Mouse (Mus musculus) lung, adult 2 months (tissue): ENCODE measurements around the gene Crtac1. TPM values are rescaled to one million over a fixed set of nuclear protein-coding genes. Genes with fewer than 3 reads are reported as not detected.

Experiments
- DNase-seq: peaks from one replicate; pipeline ENCODE4 v3.0.0; 2022
- H3K4me1 ChIP-seq: fragments of 200-500 bp; 2 replicates; pipeline ENCODE4 v1.6.1; 2011; ENCODE audit warnings: low read length; ENCODE audit not compliant: control insufficient read depth, insufficient read depth
- H3K4me3 ChIP-seq: fragments of 200-500 bp; replicated peaks from 2 replicates; pipeline ENCODE3; 2011; ENCODE audit warnings: low read depth, mild to moderate bottlenecking, control low read depth, low read length; ENCODE audit errors: extremely low read depth
- CTCF ChIP-seq: fragments of 200-500 bp; IDR thresholded peaks from 2 replicates; pipeline ENCODE4 v1.5.1; 2011; ENCODE audit warnings: mild to moderate bottlenecking, low read length, control low read depth; ENCODE audit not compliant: insufficient read depth
- POLR2A ChIP-seq: fragments of 200-500 bp; IDR thresholded peaks from 2 replicates; pipeline ENCODE4 v1.6.1; 2011; ENCODE audit warnings: low read depth, mild to moderate bottlenecking, control low read depth, low read length, borderline replicate concordance; ENCODE audit errors: extremely low read depth
- WGBS: fragments of 180-500 bp; shearing (Covaris S2); methylation state at CpG from one replicate; pipeline ENCODE4 v1.1.7; 2018; 5-methylcytosine and 5-hydroxymethylcytosine counted together
- polyA plus RNA-seq: library from polyadenylated mRNA; depleted of rRNA; stranded (reverse); fragments of >200 nt; gene quantifications from 2 replicates; pipeline ENCODE4 v1.2.3, GENCODE M21; 2012

Crtac1 gene
- polyA plus RNA-seq, 1 experiment = 0.06 TPM

GRCm38 (mm10) chr19:42430981-42431380 is 602 bp downstream of the Crtac1 start:
- no peak for DNase-seq

GRCm38 (mm10) chr19:42429410-42429809 is 2.2 kb downstream of the Crtac1 start:
- DNase-seq = no peak
- TF ChIP-seq CTCF (peak; percentile 52), POLR2A (no peak)
- 12% methylated on average over 3 of the region's 3 CpGs for WGBS
- H3K4me1 ChIP-seq = no peaks in the 10 kb centered on the region
- no peak overlapping the region for H3K4me3 ChIP-seq

More at GRCm38 (mm10) chr19:42430981-42431380, 602 bp downstream of the Crtac1 start:
- TF ChIP-seq CTCF = no peak
- no peak for TF ChIP-seq POLR2A
- H3K4me1 ChIP-seq = no peaks in the 10 kb centered on the region
- 6% methylated on average over 19 of the region's 19 CpGs for WGBS
- no peak overlapping the region for H3K4me3 ChIP-seq

GRCm38 (mm10) chr19:42425208-42425607 is 6.4 kb downstream of the Crtac1 start:
- no peaks in the 10 kb centered on the region for H3K4me1 ChIP-seq
- no peak for DNase-seq
- no peak for TF ChIP-seq POLR2A
- no peak for TF ChIP-seq CTCF
- H3K4me3 ChIP-seq = no peak overlapping the region
- 7% methylated on average over 3 of the region's 3 CpGs for WGBS

GRCm38 (mm10) chr19:42415042-42415441 is 16.5 kb downstream of the Crtac1 start:
- Histone ChIP-seq H3K4me3 (no peak overlapping the region), H3K4me1 (no peaks in the 10 kb centered on the region)
- WGBS = 74% methylated on average over 8 of the region's 8 CpGs
- TF ChIP-seq POLR2A = no peak
- TF ChIP-seq CTCF = no peak
- no peak for DNase-seq

GRCm38 (mm10) chr19:42409856-42410255 is 21.7 kb downstream of the Crtac1 start:
- no peak overlapping the region for H3K4me3 ChIP-seq
- no peaks in the 10 kb centered on the region for H3K4me1 ChIP-seq
- DNase-seq = no peak
- 43% methylated on average over 5 of the region's 5 CpGs for WGBS
- TF ChIP-seq CTCF (no peak), POLR2A (no peak)

DNA sequence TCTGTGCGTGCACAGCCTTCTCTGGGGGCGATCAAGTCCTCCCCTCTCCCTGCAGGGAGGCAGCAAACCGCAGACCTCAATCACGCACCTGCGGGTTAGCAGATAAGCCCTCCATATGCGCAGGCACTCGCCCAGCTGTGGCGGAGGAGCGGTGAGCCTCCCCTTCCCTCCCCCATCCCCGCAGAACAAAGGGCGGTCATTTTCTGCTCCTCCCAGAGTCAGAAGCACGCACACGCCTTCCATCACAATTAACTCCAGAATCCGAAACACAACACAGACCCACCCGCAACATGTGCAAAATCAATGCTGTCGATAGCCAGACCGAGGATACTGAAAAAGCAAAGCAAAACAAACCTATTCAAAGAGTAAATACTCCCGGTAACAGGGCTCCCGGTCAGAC is 22.4 kb downstream of the Crtac1 start:
- WGBS = 3% methylated on average over 19 of the region's 19 CpGs
- no peaks in the 10 kb centered on the region for H3K4me1 ChIP-seq
- no peak for TF ChIP-seq POLR2A
- no peak for TF ChIP-seq CTCF
- DNase-seq = no peak
- H3K4me3 ChIP-seq = no peak overlapping the region

DNA sequence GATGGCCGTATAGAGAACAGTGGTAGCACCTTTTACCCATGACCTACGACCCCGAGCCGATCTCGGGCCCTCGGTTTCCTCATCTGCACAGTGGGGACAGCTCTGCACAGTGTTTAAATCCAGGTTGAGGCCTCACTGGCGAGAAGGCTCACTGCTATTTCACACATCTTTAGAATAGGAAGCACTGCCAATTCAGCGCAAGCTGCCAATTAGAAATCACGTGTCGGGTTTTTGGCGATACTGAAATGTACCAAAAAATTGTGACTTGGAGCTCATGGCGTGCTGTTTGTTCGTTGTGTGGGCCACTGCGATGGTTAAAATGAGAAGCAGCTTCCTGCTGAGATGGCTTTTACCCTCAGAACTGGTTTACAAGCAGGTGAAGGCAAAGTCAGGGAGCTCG is 27.2 kb downstream of the Crtac1 start:
- TF ChIP-seq POLR2A (no peak), CTCF (no peak)
- H3K4me3 ChIP-seq = no peak overlapping the region
- H3K4me1 ChIP-seq = no peaks in the 10 kb centered on the region
- 80% methylated on average over 15 of the region's 15 CpGs for WGBS
- no peak for DNase-seq

DNA sequence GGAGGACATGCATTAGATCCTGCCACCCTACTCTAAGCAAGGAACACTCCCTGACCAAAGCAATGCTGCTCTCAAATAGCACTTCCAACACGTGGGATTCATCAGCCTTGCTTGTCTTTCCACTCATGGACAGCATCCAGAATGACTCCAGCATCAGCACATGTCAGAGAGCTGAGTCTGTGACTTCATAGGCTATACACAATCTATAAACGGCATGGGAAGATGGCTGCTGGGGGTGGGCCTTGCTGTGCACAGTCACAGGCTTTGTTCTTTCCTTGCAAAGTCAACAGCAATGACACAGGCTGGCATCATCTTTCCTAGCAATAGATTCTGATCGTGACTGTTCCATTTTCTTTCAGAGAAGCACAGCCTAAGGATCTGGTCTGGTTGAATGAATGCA is 31.6 kb downstream of the Crtac1 start:
- Histone ChIP-seq H3K4me3 (no peak overlapping the region), H3K4me1 (no peaks in the 10 kb centered on the region)
- TF ChIP-seq CTCF (no peak), POLR2A (no peak)
- no peak for DNase-seq
- 61% methylated on average over 3 of the region's 3 CpGs for WGBS

DNA sequence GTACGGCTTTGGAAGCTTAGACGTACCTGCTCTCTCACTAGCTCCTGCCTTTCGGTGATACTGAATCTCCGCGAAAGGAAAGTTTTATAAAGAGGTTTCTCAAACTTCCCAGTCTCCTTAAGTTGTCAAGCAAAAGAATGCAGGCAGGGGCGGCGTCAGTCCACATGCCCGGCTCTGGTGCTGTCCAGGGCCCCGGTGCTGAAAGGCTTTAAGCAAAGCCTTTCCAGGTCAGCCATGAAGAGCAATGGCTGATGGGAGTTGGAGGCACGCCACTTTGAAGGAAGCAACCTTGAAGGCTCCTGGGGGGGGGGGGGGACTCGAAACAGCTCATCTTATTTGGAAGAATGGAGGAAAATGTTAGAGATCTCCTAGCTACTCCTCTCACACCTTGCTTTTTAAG is 34.3 kb downstream of the Crtac1 start:
- H3K4me3 ChIP-seq = no peak overlapping the region
- TF ChIP-seq POLR2A = no peak
- TF ChIP-seq CTCF = no peak
- no peaks in the 10 kb centered on the region for H3K4me1 ChIP-seq
- no peak for DNase-seq
- WGBS = 16% methylated on average over 11 of the region's 11 CpGs

DNA sequence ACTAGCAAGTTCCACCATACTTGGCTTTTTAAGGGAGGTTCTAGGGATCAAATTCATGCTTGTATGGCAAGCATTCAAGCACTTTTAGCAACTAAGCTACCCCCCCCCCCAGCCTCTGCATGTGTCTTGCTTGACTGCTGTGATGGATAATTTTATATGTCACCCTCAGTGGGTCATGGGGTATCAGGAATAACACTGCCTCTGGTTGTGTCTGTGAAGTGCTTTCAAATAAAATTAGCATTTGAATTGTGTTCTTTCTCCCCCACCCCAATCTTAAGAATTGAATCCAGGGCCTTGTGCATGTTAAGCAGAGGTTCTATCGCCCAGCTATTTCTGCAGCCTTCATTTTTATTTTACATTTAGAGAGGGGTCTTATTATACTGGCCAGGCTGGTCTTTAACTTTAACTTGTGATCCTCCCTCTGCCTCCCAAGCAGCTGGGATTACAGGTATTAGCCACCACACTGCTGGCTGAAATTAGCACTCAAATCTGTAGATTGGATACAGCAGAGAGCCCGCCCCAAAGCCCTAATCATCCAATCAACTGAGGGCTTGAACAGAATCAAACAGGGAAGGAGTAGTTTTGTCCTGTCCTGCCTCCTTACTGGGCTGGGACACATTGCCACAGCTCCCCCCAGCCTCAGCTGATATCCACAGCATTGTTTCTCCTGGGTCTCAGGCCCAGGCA is 36.6 kb downstream of the Crtac1 start:
- TF ChIP-seq POLR2A = no peak

More for the DNA sequence above, 36.6 kb downstream of the Crtac1 start:
- DNase-seq = no peak
- no peaks in the 10 kb centered on the region for H3K4me1 ChIP-seq
- 59% methylated on average over 2 of the region's 2 CpGs for WGBS
- H3K4me3 ChIP-seq = no peak overlapping the region
